Mouse (Mus musculus) thymus, adult 2 months (tissue): ENCODE data around the gene Smap1.

ENCODE experiments used
- CTCF ChIP-seq: fragments of 200-500 bp; IDR thresholded peaks from 2 replicates; pipeline ENCODE4 v1.5.1; 2012; ENCODE audit warnings: mild to moderate bottlenecking, control low read depth, low read length, moderate library complexity, borderline replicate concordance; ENCODE audit not compliant: control insufficient read depth, poor library complexity, insufficient read depth; ENCODE audit errors: extremely low read depth
- POLR2A ChIP-seq: fragments of 200-500 bp; IDR thresholded peaks from 2 replicates; pipeline ENCODE4 v1.6.1; 2012; ENCODE audit warnings: mild to moderate bottlenecking, low read length, control low read depth, moderate library complexity; ENCODE audit not compliant: control insufficient read depth, poor library complexity, insufficient read depth; ENCODE audit errors: extremely low read depth

DNA sequence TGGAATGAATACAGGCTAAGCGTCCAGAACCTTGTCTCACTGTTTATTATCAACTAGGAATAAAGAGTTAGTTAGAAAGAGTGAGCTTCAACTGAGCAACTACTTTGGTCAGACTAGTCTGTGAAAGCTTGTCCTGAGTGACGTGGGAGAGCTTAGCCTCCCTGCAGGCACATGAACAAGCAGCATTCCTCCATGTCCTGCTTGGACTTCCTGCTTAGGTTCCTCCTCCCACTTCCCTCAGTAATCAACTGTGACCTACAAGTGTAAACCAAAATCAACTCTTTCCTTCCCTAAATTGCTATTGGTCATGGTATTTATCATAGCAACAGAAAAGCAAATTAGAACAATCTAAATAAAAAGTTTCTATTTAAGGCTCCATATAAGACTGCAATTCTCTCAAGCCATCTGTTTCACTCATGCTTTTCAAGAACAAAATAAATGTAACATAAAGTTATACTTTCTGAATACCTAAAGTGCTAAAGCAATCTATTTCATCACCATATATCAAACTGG lies 54.7 kb downstream of the Smap1 start:
- TF ChIP-seq POLR2A (no peak), CTCF (no peak)
